Mouse (Mus musculus) right cerebral cortex, adult 18-20 months (tissue): ENCODE measurements around the gene Abcb9.

Source experiments
- DNase-seq: peaks from one replicate; pipeline ENCODE4 v3.0.0; 2022; ENCODE audit warnings: mixed read lengths

The Abcb9 gene

GRCm38 (mm10) chr5:124095596-124096232, at the start of gene Abcb9:
Gene Abcb9, minus strand, starts transcription at chr5:124095798.
- peak; percentile 98 for DNase-seq

GRCm38 (mm10) chr5:124138066-124138465, 42.5 kb upstream of the Abcb9 start:
- DNase-seq, result no peak

GRCm38 (mm10) chr5:124134261-124134660, 38.7 kb upstream of the Abcb9 start:
- DNase-seq, result no peak

- DNase-seq, result no peak
Observed at GRCm38 (mm10) chr5:124125093-124125492, 29.5 kb upstream of the Abcb9 start.

GRCm38 (mm10) chr5:124122357-124122756, 26.8 kb upstream of the Abcb9 start:
- DNase-seq, result no peak

GRCm38 (mm10) chr5:124119204-124119603, 23.6 kb upstream of the Abcb9 start:
- DNase-seq, result no peak

GRCm38 (mm10) chr5:124115990-124116845, 20.6 kb upstream of the Abcb9 start, which contains the start of gene Arl6ip4:
Gene Arl6ip4, plus strand, starts transcription at chr5:124116089.
- DNase-seq, result peak; percentile 80

- no peak for DNase-seq
Observed at GRCm38 (mm10) chr5:124115531-124115930, 19.9 kb upstream of the Abcb9 start.

GRCm38 (mm10) chr5:124114276-124115025, 18.9 kb upstream of the Abcb9 start:
- DNase-seq, result no peak

GRCm38 (mm10) chr5:124113030-124113429, 17.4 kb upstream of the Abcb9 start:
- peak; percentile 79 for DNase-seq

- no peak for DNase-seq
Observed at GRCm38 (mm10) chr5:124112531-124112930, 16.9 kb upstream of the Abcb9 start.

GRCm38 (mm10) chr5:124111742-124112497, 16.3 kb upstream of the Abcb9 start, which contains the start of gene Ogfod2:
Gene Ogfod2, plus strand, starts transcription at chr5:124112297.
- DNase-seq, result peak; percentile 94

GRCm38 (mm10) chr5:124111077-124111741, 15.6 kb upstream of the Abcb9 start:
- no peak for DNase-seq

- no peak for DNase-seq
Observed at GRCm38 (mm10) chr5:124103552-124103951, 8.0 kb upstream of the Abcb9 start.

- DNase-seq, result no peak
Observed at GRCm38 (mm10) chr5:124103020-124103419, 7.4 kb upstream of the Abcb9 start.

- no peak for DNase-seq
Observed at GRCm38 (mm10) chr5:124102326-124102725, 6.7 kb upstream of the Abcb9 start.

- no peak for DNase-seq
Observed at GRCm38 (mm10) chr5:124100128-124101044, 4.8 kb upstream of the Abcb9 start.

- DNase-seq, result no peak
Observed at GRCm38 (mm10) chr5:124098923-124099322, 3.3 kb upstream of the Abcb9 start.

- DNase-seq, result no peak
Observed at GRCm38 (mm10) chr5:124095077-124095581, 469 bp downstream of the Abcb9 start.

- DNase-seq, result no peak
Observed at GRCm38 (mm10) chr5:124093852-124094604, 1.6 kb downstream of the Abcb9 start.
